ENCODE assay signal across 7 mouse cellular contexts in genomic region chr12:91684101-91684839, GRCm38 (mm10).
DNase-seq lines count a peak whose midpoint lies in the region; ATAC-seq and TF ChIP-seq lines count a peak whose summit lies in the region.

No protein-coding gene starts in this region.

- no peak overlapping the region for H3K9ac ChIP-seq in CH12.LX (ENCODE audit: insufficient read depth, low read depth)
- no peak overlapping the region for H3K9ac ChIP-seq in embryonic facial prominence, embryonic 13.5 days
- no peak overlapping the region for H3K9ac ChIP-seq in intestine, embryonic 15.5 days

- H3K9me3 ChIP-seq in CH12.LX (replicated peaks; ENCODE audit: low read length), result no peaks in the 10 kb centered on the region
- H3K9me3 ChIP-seq in embryonic facial prominence, embryonic 13.5 days, result no peaks in the 10 kb centered on the region
- no peaks in the 10 kb centered on the region for H3K9me3 ChIP-seq in intestine, embryonic 15.5 days

- TF ChIP-seq POLR2A in CH12.LX (IDR thresholded peaks at IDR 0.05; ENCODE audit: low read depth, low read length), result no peak

- H3K4me2 ChIP-seq in CH12.LX (ENCODE audit: insufficient read depth, low read depth, poor library complexity, severe bottlenecking), result peak overlapping the region; percentile 80
- H3K4me2 ChIP-seq in embryonic facial prominence, embryonic 13.5 days, result peak overlapping the region; percentile 55
- H3K4me2 ChIP-seq in intestine, embryonic 15.5 days (replicated peaks), result peak overlapping the region; percentile 60

- TF ChIP-seq RAD21 in CH12.LX (IDR thresholded peaks at IDR 0.05; ENCODE audit: low read depth, low read length), result no peak; the same call in 1 of the 2 replicates

- in situ Hi-C loops in CH12.LX (cut with MboI; ENCODE audit: low pct_ligation_motif_present, low pct_unique_long_range_greater_than_20kb, low sequenced_read_pairs), result no loop called here

- peak overlapping the region in 1 of 3 experiments; percentile 19 for H3K4me3 ChIP-seq in CH12.LX (replicated peaks in 1 of 3; ENCODE audit: low read depth in 2 of 3, low read length in 2 of 3, poor library complexity in 1 of 3)
- H3K4me3 ChIP-seq in embryonic facial prominence, embryonic 13.5 days, result peak overlapping the region; percentile 29
- 0 out of 2 replicates have a peak overlapping the region, but pooled peaks have one; percentile 12 for H3K4me3 ChIP-seq in intestine, embryonic 15.5 days (replicated peaks)

- peak; percentile 75 for DNase-seq in CH12.LX (ENCODE audit: extremely low read depth)
- peak; percentile 57 for DNase-seq in MN1 (ENCODE audit: low spot score)
- DNase-seq in thymus, postnatal 14 days, result peak; percentile 74
- DNase-seq in ovary, postnatal 36 days (ENCODE audit: low spot score), result no peak

- peak overlapping the region; percentile 42 for H3K27ac ChIP-seq in CH12.LX (ENCODE audit: insufficient read depth, low read depth)
- H3K27ac ChIP-seq in embryonic facial prominence, embryonic 13.5 days, result peak overlapping the region; percentile 69; the same call in 1 of the 2 replicates
- 0 out of 2 replicates have a peak overlapping the region, but pooled peaks have one; percentile 32 for H3K27ac ChIP-seq in intestine, embryonic 15.5 days

- H3K4me1 ChIP-seq in CH12.LX (ENCODE audit: control insufficient read depth in 1 of 2, insufficient read depth in 2 of 2), result peaks cover 6 to 23% of the 10 kb centered on the region in 2 experiments; a peak in 3 of 4 replicates
- H3K4me1 ChIP-seq in embryonic facial prominence, embryonic 13.5 days, result peaks cover 42% of the 10 kb centered on the region
- H3K4me1 ChIP-seq in intestine, embryonic 15.5 days (replicated peaks), result peaks cover 30% of the 10 kb centered on the region

- no peaks in the 10 kb centered on the region for H3K27me3 ChIP-seq in CH12.LX (replicated peaks)
- no peaks in the 10 kb centered on the region for H3K27me3 ChIP-seq in embryonic facial prominence, embryonic 13.5 days
- H3K27me3 ChIP-seq in intestine, embryonic 15.5 days (replicated peaks), result no peaks in the 10 kb centered on the region

- H3K36me3 ChIP-seq in CH12.LX (replicated peaks in 1 of 2; ENCODE audit: control insufficient read depth in 1 of 2, insufficient read depth in 1 of 2, low read length in 1 of 2), result no peaks in the 10 kb centered on the region
- H3K36me3 ChIP-seq in embryonic facial prominence, embryonic 13.5 days, result no peaks in the 10 kb centered on the region
- no peaks in the 10 kb centered on the region for H3K36me3 ChIP-seq in intestine, embryonic 15.5 days

- peak; percentile 74 for TF ChIP-seq EP300 in CH12.LX (IDR thresholded peaks at IDR 0.05; ENCODE audit: low read length)

- no peaks in the 10 kb centered on the region for H3K79me2 ChIP-seq in CH12.LX (replicated peaks; ENCODE audit: control insufficient read depth, extremely low read depth, insufficient read depth, poor library complexity, severe bottlenecking)

- TF ChIP-seq CTCF in CH12.LX (conservative IDR thresholded peaks at IDR 0.05 in 1 of 2, IDR thresholded peaks at IDR 0.05 in 1 of 2; ENCODE audit: low read depth in 2 of 2, low read length in 2 of 2), result no peak

- 19% methylated on average over 15 of the region's 15 CpGs for WGBS in embryonic facial prominence, embryonic 13.5 days
- 22% methylated on average over 15 of the region's 15 CpGs for whole genome bisulfite sequencing in intestine, embryonic 15.5 days

- no peak for ATAC-seq in embryonic facial prominence, embryonic 13.5 days (ENCODE audit: insufficient number of reproducible peaks, insufficient read depth, low FRiP score, low TSS enrichment, low read depth)
- ATAC-seq in intestine, embryonic 15.5 days, result peak; percentile 47
- ATAC-seq in megakaryocyte progenitor cell, adult 5-6 weeks (replicated peaks; ENCODE audit: poor library complexity), result peak; percentile 66

- dilution Hi-C loops in CH12.LX (cut with MboI; ENCODE audit: extremely low pct_ligation_motif_present, extremely low pct_unique_long_range_greater_than_20kb, low sequenced_read_pairs), result no loop called here

TF ChIP-seq in CH12.LX, 34 proteins besides CTCF, POLR2A, EP300 and RAD21:
- peak; percentile 31 for TF ChIP-seq ETS1 (conservative IDR thresholded peaks at IDR 0.05; ENCODE audit: low read depth, low read length)
- peak; percentile 76 for TF ChIP-seq MAX (IDR thresholded peaks at IDR 0.05; ENCODE audit: low read length)
- TF ChIP-seq HCFC1 (IDR thresholded peaks at IDR 0.05; ENCODE audit: low read depth, low read length), result no peak
- TF ChIP-seq USF1 (IDR thresholded peaks at IDR 0.05; ENCODE audit: low read depth, low read length), result no peak
- TF ChIP-seq MEF2A (IDR thresholded peaks at IDR 0.05; ENCODE audit: borderline replicate concordance, low read depth, low read length), result peak; percentile 14; the same call in 1 of the 2 replicates
- peak; percentile 29; the same call in 1 of the 2 replicates for TF ChIP-seq MAFK (IDR thresholded peaks at IDR 0.05; ENCODE audit: insufficient replicate concordance, low read length)
- no peak for TF ChIP-seq UBTF (IDR thresholded peaks at IDR 0.05; ENCODE audit: low read depth, low read length)
- no peak; the same call in 1 of the 2 replicates for TF ChIP-seq MYC (IDR thresholded peaks at IDR 0.05; ENCODE audit: low read depth, low read length)
- no peak for TF ChIP-seq ZMIZ1 (IDR thresholded peaks at IDR 0.05; ENCODE audit: low read depth, low read length)
- TF ChIP-seq SIN3A (IDR thresholded peaks at IDR 0.05; ENCODE audit: low read length), result no peak
- TF ChIP-seq IRF4 (IDR thresholded peaks at IDR 0.05; ENCODE audit: low read depth, low read length), result peak; percentile 60; the same call in 1 of the 2 replicates
- TF ChIP-seq ZNF384 (IDR thresholded peaks at IDR 0.05; ENCODE audit: low read depth, low read length), result no peak
- TF ChIP-seq ZKSCAN1 (IDR thresholded peaks at IDR 0.05; ENCODE audit: borderline replicate concordance, low read depth, low read length), result no peak
- no peak for TF ChIP-seq CHD1 (IDR thresholded peaks at IDR 0.05; ENCODE audit: low read depth, low read length)
- no peak for TF ChIP-seq POLR2AphosphoS2 (IDR thresholded peaks at IDR 0.05; ENCODE audit: low read depth, low read length)
- no peak for TF ChIP-seq GABPA (IDR thresholded peaks at IDR 0.05; ENCODE audit: insufficient replicate concordance, low read depth, low read length)
- no peak for TF ChIP-seq E2F4 (IDR thresholded peaks at IDR 0.05; ENCODE audit: insufficient replicate concordance, low read depth, low read length)
- TF ChIP-seq USF2 (conservative IDR thresholded peaks at IDR 0.05; ENCODE audit: low read depth, low read length), result no peak
- peak; percentile 94 for TF ChIP-seq CHD2 (IDR thresholded peaks at IDR 0.05; ENCODE audit: low read length)
- TF ChIP-seq MXI1 (IDR thresholded peaks at IDR 0.05; ENCODE audit: low read depth, low read length), result 0 out of 2 replicates have a peak, but pooled peaks have one; percentile 60
- no peak for TF ChIP-seq SMC3 (IDR thresholded peaks at IDR 0.05; ENCODE audit: low read depth, low read length)
- TF ChIP-seq MAZ (IDR thresholded peaks at IDR 0.05; ENCODE audit: low read depth, low read length), result no peak
- TF ChIP-seq NELFE (IDR thresholded peaks at IDR 0.05; ENCODE audit: low read depth, low read length), result no peak
- no peak for TF ChIP-seq JUND (conservative IDR thresholded peaks at IDR 0.05; ENCODE audit: low read depth, low read length)
- TF ChIP-seq NRF1 (IDR thresholded peaks at IDR 0.05; ENCODE audit: low read depth, low read length), result no peak
- TF ChIP-seq TBP (conservative IDR thresholded peaks at IDR 0.05; ENCODE audit: low read depth, low read length), result 0 out of 2 replicates have a peak, but pooled peaks have one; percentile 4
- no peak for TF ChIP-seq PAX5 (IDR thresholded peaks at IDR 0.05; ENCODE audit: low read length)
- TF ChIP-seq RCOR1 (conservative IDR thresholded peaks at IDR 0.05; ENCODE audit: low read depth, low read length), result no peak
- TF ChIP-seq ELF1 (IDR thresholded peaks at IDR 0.05; ENCODE audit: low read depth, low read length), result peak; percentile 43
- no peak for TF ChIP-seq JUN (IDR thresholded peaks at IDR 0.05; ENCODE audit: insufficient read depth, low read depth, low read length)
- TF ChIP-seq BHLHE40 (IDR thresholded peaks at IDR 0.05; ENCODE audit: low read depth, low read length), result peak; percentile 48
- no peak for TF ChIP-seq ZC3H11A (IDR thresholded peaks at IDR 0.05; ENCODE audit: low read depth, low read length)
- peak; percentile 57 for TF ChIP-seq TCF12 (IDR thresholded peaks at IDR 0.05; ENCODE audit: low read depth, low read length)
- no peak for TF ChIP-seq KAT2A (IDR thresholded peaks at IDR 0.05; ENCODE audit: insufficient replicate concordance, low read length)
TF ChIP-seq in CH12.LX: peak in this region for 11.
